18 mouse cellular contexts compared by ENCODE assay signal in genomic region chr9:116769358-116770054, GRCm38 (mm10).
DNase-seq lines count a peak whose midpoint lies in the region; ATAC-seq lines count a peak whose summit lies in the region.
"Had no signal": no experiment of that assay in that cellular context is flagged by ENCODE, and none has a peak within 500 bp of the region (broad histone marks: within the 10 kb centered on the region; RNA-seq: fewer than 3 reads in every experiment).

No protein-coding gene starts in this region.

- no peaks in the 10 kb centered on the region for H3K27me3 ChIP-seq in midbrain, embryonic 11.5 days (ENCODE audit: control insufficient read depth, insufficient read depth, low read length)
- no peaks in the 10 kb centered on the region for H3K27me3 ChIP-seq in midbrain, embryonic 10.5 days (ENCODE audit: low read depth, poor library complexity, severe bottlenecking)
- H3K27me3 ChIP-seq in midbrain, embryonic 13.5 days, result no peaks in the 10 kb centered on the region
- H3K27me3 ChIP-seq: embryonic facial prominence, embryonic 15.5 days; forebrain, embryonic 13.5 days; heart, embryonic 15.5 days; lung, embryonic 15.5 days; megakaryocyte, embryonic 14.5 days; Patski had no signal

- no peak overlapping the region for H3K27ac ChIP-seq in midbrain, embryonic 11.5 days (ENCODE audit: low read depth, low read length)
- no peak overlapping the region for H3K27ac ChIP-seq in midbrain, embryonic 10.5 days (replicated peaks)
- H3K27ac ChIP-seq in midbrain, embryonic 13.5 days, result peak overlapping the region; percentile 47
- H3K27ac ChIP-seq: embryonic facial prominence, embryonic 15.5 days; forebrain, embryonic 13.5 days; heart, embryonic 15.5 days; lung, embryonic 15.5 days had no signal

- intact Hi-C loops in heart, postnatal 36 days (cut with DNase I), result no loop called here

- H3K9ac ChIP-seq in midbrain, embryonic 11.5 days (ENCODE audit: low read length), result no peak overlapping the region
- no peak overlapping the region for H3K9ac ChIP-seq in midbrain, embryonic 13.5 days (replicated peaks)
- H3K9ac ChIP-seq: embryonic facial prominence, embryonic 15.5 days; forebrain, embryonic 13.5 days; heart, embryonic 15.5 days; lung, embryonic 15.5 days had no signal

- H3K36me3 ChIP-seq in midbrain, embryonic 11.5 days (ENCODE audit: control insufficient read depth, insufficient read depth, low read length), result no peaks in the 10 kb centered on the region
- no peaks in the 10 kb centered on the region for H3K36me3 ChIP-seq in midbrain, embryonic 10.5 days
- no peaks in the 10 kb centered on the region for H3K36me3 ChIP-seq in midbrain, embryonic 13.5 days
- H3K36me3 ChIP-seq: heart, embryonic 15.5 days; lung, embryonic 15.5 days had no signal

- WGBS in midbrain, embryonic 11.5 days, result 66% methylated on average over 12 of the region's 12 CpGs
- WGBS in midbrain, embryonic 10.5 days, result 65% methylated on average over 12 of the region's 12 CpGs
- 40% methylated on average over 12 of the region's 12 CpGs for WGBS in midbrain, embryonic 13.5 days

- no peak overlapping the region for H3K4me3 ChIP-seq in midbrain, embryonic 11.5 days (ENCODE audit: low read depth, low read length)
- no peak overlapping the region for H3K4me3 ChIP-seq in midbrain, embryonic 10.5 days
- no peak overlapping the region for H3K4me3 ChIP-seq in midbrain, embryonic 13.5 days (replicated peaks)
- H3K4me3 ChIP-seq: embryonic facial prominence, embryonic 15.5 days; forebrain, embryonic 13.5 days; heart, embryonic 15.5 days; lung, embryonic 15.5 days; megakaryocyte, embryonic 14.5 days had no signal

- H3K4me2 ChIP-seq in midbrain, embryonic 11.5 days, result no peak overlapping the region
- H3K4me2 ChIP-seq in midbrain, embryonic 13.5 days (replicated peaks), result no peak overlapping the region
- H3K4me2 ChIP-seq: embryonic facial prominence, embryonic 15.5 days; forebrain, embryonic 13.5 days; heart, embryonic 15.5 days; liver, embryonic 11.5 days; lung, embryonic 15.5 days had no signal

- peak; percentile 28 for DNase-seq in heart, adult 11 months
- no peak for DNase-seq in heart, postnatal 36 days
- no peak for DNase-seq in midbrain, embryonic 11.5 days (ENCODE audit: low spot score, missing footprints)
- no peak for DNase-seq in midbrain, embryonic 10.5 days (ENCODE audit: low spot score)
- DNase-seq in retina, postnatal 1 day, result peak; percentile 48
- no peak for DNase-seq in left cerebral cortex, adult 11 months (ENCODE audit: low spot score)
- no peak for DNase-seq in yolk sac, embryonic 10.5 days (ENCODE audit: low spot score)
- DNase-seq: cerebellum, adult 18-20 months; kidney, postnatal 25 days; thymus, postnatal 4 days had no signal

- peak; percentile 55; the same call in 1 of the 2 replicates for ATAC-seq in midbrain, embryonic 11.5 days (ENCODE audit: low FRiP score)
- peak; percentile 30; the same call in 1 of the 2 replicates for ATAC-seq in midbrain, embryonic 13.5 days
- ATAC-seq: forebrain, embryonic 13.5 days; Patski had no signal

- no peaks in the 10 kb centered on the region for H3K4me1 ChIP-seq in midbrain, embryonic 11.5 days (ENCODE audit: control insufficient read depth, insufficient read depth, low read length)
- H3K4me1 ChIP-seq in midbrain, embryonic 10.5 days, result peaks cover 17% of the 10 kb centered on the region
- peaks cover 13% of the 10 kb centered on the region for H3K4me1 ChIP-seq in midbrain, embryonic 13.5 days (replicated peaks)
- H3K4me1 ChIP-seq: embryonic facial prominence, embryonic 15.5 days; megakaryocyte, embryonic 14.5 days had no signal

- H3K9me3 ChIP-seq in midbrain, embryonic 11.5 days (ENCODE audit: control insufficient read depth, low read length), result no peaks in the 10 kb centered on the region
- H3K9me3 ChIP-seq in midbrain, embryonic 10.5 days (replicated peaks), result no peaks in the 10 kb centered on the region
- no peaks in the 10 kb centered on the region; the same call in 1 of the 2 replicates for H3K9me3 ChIP-seq in midbrain, embryonic 13.5 days
- H3K9me3 ChIP-seq: embryonic facial prominence, embryonic 15.5 days; forebrain, embryonic 13.5 days; heart, embryonic 15.5 days; lung, embryonic 15.5 days had no signal

Comparison
In these comparisons a context has a peak if more than half of its experiments do, and no peak if none do; other contexts are left out.
1. DNase-seq: peak in heart, adult 11 months (single experiment) and retina, postnatal 1 day (single experiment); none in heart, postnatal 36 days (0 of 2), midbrain, embryonic 11.5 days (single experiment), midbrain, embryonic 10.5 days (single experiment), left cerebral cortex, adult 11 months (single experiment) and yolk sac, embryonic 10.5 days (single experiment).